Mouse (Mus musculus) G1E (cell line): Measurements from ENCODE around the gene Setdb1.

Experiments used
- CTCF ChIP-seq: IDR thresholded peaks from 2 replicates; pipeline ENCODE4 v1.5.1; 2012; ENCODE audit warnings: low read depth, low read length, inconsistent platforms, mixed read lengths
- GATA1 ChIP-seq: IDR thresholded peaks from 2 replicates; pipeline ENCODE4 v1.6.1; 2012; ENCODE audit warnings: borderline replicate concordance, low read length, inconsistent platforms, mixed read lengths
- TAL1 ChIP-seq: conservative IDR thresholded peaks from 2 replicates; pipeline ENCODE4 v1.6.1; 2012; ENCODE audit warnings: low read depth, low read length, inconsistent platforms, mixed read lengths

DNA sequence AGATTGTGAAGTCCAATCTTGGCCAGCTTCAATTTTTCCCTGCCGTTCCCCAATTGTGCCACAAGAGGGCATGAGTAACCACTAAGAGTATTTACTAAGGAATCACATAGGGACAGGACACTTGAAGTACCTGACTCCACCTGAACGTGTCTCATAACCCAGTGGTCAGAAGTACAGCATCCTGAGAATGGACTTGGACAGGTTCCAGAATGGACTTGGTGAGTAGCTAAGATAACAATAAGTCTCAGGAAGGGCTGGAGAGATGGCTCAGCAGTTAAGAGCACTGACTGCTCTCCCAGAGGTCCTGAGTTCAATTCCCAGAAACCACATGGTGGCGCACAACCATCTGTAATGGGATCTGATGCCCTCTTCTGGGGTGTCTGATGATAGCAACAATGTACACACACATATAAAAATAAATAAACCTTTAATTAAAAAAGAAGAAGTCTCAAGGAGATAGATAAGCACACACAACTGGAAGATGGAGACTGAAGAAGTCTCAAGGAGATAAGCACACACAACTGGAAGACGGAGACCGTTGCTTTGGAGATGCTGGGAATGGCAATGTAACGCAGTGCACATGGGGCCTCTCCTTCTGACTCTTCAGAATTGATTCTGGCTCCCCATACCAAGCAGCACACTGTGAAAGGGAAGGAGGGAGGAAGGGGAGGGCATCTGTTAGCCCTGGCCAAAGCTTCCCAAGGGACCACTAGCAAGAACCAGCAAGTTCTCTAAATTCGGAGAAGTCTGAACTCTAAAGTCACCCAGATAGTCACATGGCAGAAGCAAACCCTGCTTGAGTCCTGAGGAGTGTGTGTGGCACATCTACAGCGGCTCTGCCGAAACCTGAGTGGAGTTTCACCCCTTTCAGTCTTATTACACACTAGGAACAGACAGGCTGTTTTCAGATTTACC is 45.8 kb downstream of the Setdb1 start:
- TF ChIP-seq CTCF: peak; percentile 62
- no peak for TF ChIP-seq GATA1
- peak; percentile 89 for TF ChIP-seq TAL1
